Mouse (Mus musculus): ENCODE data around the gene Nup35. TPM values are rescaled to one million over a fixed set of nuclear protein-coding genes. Genes with fewer than 3 reads are reported as not detected.

Gene Nup35
- 33.7 and 44.5 TPM in 2 replicates for polyA plus RNA-seq (2016; fragmentation: Nextera tagmentation; extraction: Ambion mirVana)

GRCm38 (mm10) chr2:80616854-80617737 is at the start of gene Nup35, which contains the start of gene Dusp19:
TSS of gene Nup35 (plus strand) at chr2:80617236.
TSS of gene Dusp19 (plus strand) at chr2:80617045.
- peak within 1 kb of the TSS; percentile 87 for H3K27ac ChIP-seq
- 0 out of 2 replicates have a peak, but pooled peaks cover 12% of the 10 kb centered on the region for H3K4me1 ChIP-seq
- peak; percentile 94 for DNase-seq (ENCODE audit: low spot score)
- whole genome bisulfite sequencing, result 2% methylated on average over 21 of the region's 21 CpGs
- H3K27me3 ChIP-seq (ENCODE audit: insufficient read depth, poor library complexity, severe bottlenecking), result no peaks in the 10 kb centered on the region
- H3K4me3 ChIP-seq, result peak within 1 kb of the TSS; percentile 65
- peaks cover 7% of the 10 kb centered on the region; the same call in 1 of the 2 replicates for H3K36me3 ChIP-seq
- no peaks in the 10 kb centered on the region for H3K9me3 ChIP-seq

- Histone ChIP-seq H3K4me3 (no peak overlapping the region), H3K27ac (no peak overlapping the region), H3K36me3 (0 out of 2 replicates have a peak, but pooled peaks cover 6% of the 10 kb centered on the region), H3K4me1 (peaks cover 10% of the 10 kb centered on the region), H3K27me3 (ENCODE audit: insufficient read depth, poor library complexity, severe bottlenecking) (no peaks in the 10 kb centered on the region), H3K9me3 (no peaks in the 10 kb centered on the region)
- no peak for DNase-seq (ENCODE audit: low spot score)
- WGBS, result 91% methylated on average over 4 of the region's 4 CpGs
These were observed 49.6 kb upstream of the Nup35 start for GRCm38 (mm10) chr2:80567411-80567810.

- Histone ChIP-seq H3K27me3 (ENCODE audit: insufficient read depth, poor library complexity, severe bottlenecking) (no peaks in the 10 kb centered on the region), H3K9me3 (no peaks in the 10 kb centered on the region), H3K4me3 (no peak overlapping the region), H3K36me3 (0 out of 2 replicates have a peak, but pooled peaks cover 6% of the 10 kb centered on the region), H3K27ac (no peak overlapping the region), H3K4me1 (peaks cover 4% of the 10 kb centered on the region; the same call in 1 of the 2 replicates)
- DNase-seq (ENCODE audit: low spot score), result no peak
- WGBS, result 69% methylated on average over 4 of the region's 4 CpGs
These were observed 46.4 kb upstream of the Nup35 start for GRCm38 (mm10) chr2:80570656-80571055.

GRCm38 (mm10) chr2:80577286-80577685 is 39.8 kb upstream of the Nup35 start:
- no peak overlapping the region for H3K4me3 ChIP-seq
- no peak overlapping the region for H3K27ac ChIP-seq
- no peaks in the 10 kb centered on the region for H3K36me3 ChIP-seq
- peaks cover 17% of the 10 kb centered on the region; the same call in 1 of the 2 replicates for H3K4me1 ChIP-seq
- WGBS, result 90% methylated on average over 1 of the region's 1 CpGs
- no peaks in the 10 kb centered on the region for H3K9me3 ChIP-seq
- no peaks in the 10 kb centered on the region for H3K27me3 ChIP-seq (ENCODE audit: insufficient read depth, poor library complexity, severe bottlenecking)
- no peak for DNase-seq (ENCODE audit: low spot score)

DNA sequence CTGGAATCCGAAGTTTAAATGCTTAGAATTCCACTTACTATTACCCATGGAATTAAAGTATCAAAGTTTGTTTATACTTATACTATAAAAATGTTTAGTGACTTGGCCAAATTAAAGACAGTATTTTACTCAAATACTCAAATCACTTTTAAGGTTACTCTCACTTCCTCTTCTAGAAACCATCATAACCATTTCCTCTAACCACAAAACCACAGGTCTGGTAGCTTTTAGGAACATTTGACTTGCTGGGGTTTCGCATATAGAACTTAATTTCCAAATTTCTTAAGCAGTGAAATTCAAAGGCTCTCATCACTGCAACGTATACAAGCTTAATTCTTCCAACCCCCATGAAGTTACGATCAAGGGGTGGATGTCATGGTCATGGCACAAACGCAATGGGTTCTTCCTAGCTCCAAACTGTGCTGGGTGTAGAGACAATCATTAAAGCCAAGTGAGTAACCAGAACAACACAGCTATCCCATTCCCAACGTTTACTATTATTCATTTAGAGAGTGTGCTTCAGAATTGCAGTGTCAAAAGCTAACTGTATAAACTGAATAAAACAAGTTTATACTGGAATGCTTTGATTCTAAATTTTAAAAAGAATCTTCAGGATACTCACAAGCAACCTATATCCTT is 37.7 kb upstream of the Nup35 start:
- 50% methylated on average over 6 of the region's 6 CpGs for WGBS
- Histone ChIP-seq H3K4me1 (peaks cover 17% of the 10 kb centered on the region; the same call in 1 of the 2 replicates), H3K36me3 (no peaks in the 10 kb centered on the region), H3K4me3 (peak overlapping the region; percentile 97), H3K27me3 (ENCODE audit: insufficient read depth, poor library complexity, severe bottlenecking) (no peaks in the 10 kb centered on the region), H3K9me3 (no peaks in the 10 kb centered on the region), H3K27ac (no peak overlapping the region; the same call in 1 of the 2 replicates)
- no peak for DNase-seq (ENCODE audit: low spot score)

DNA sequence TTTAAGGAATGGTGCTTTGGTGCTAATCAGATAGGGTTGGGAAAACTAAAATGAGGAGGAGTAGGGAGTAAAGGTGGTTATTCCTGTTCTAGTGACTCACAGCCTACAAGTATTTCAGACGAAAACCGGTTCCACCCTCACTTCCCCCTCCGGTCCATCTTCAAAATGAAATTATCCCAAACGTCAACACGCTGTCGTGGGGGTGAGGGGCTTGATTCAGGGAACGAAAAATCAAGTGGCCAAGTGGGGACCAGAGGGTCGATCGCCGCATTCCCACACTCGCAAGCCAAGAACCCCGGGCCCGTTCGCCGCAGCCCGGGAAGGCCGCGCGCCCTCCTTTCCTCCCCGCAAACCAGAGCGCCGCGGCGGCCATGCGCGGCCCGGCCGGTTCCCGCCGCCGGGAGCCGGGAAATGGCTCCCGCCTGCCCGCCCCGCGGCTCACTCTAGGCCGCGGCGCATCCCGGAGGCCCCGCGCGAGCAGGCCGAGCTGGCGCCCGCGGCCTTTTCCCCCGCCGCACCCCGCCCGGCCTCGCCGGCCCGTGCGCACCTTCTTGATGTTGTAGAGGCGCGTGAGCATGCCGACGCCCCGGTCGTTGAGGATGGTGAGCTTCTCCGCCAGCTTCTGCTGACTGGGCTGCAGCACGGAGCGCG is 36.6 kb upstream of the Nup35 start:
- peak; percentile 78 for DNase-seq (ENCODE audit: low spot score)
- no peaks in the 10 kb centered on the region for H3K36me3 ChIP-seq
- H3K27ac ChIP-seq, result peak overlapping the region; percentile 100
- no peaks in the 10 kb centered on the region for H3K27me3 ChIP-seq (ENCODE audit: insufficient read depth, poor library complexity, severe bottlenecking)
- under 1% methylated on average over 54 of the region's 65 CpGs for WGBS
- H3K9me3 ChIP-seq, result no peaks in the 10 kb centered on the region
- peak overlapping the region; percentile 97 for H3K4me3 ChIP-seq
- H3K4me1 ChIP-seq, result peaks cover 17% of the 10 kb centered on the region; the same call in 1 of the 2 replicates

DNA sequence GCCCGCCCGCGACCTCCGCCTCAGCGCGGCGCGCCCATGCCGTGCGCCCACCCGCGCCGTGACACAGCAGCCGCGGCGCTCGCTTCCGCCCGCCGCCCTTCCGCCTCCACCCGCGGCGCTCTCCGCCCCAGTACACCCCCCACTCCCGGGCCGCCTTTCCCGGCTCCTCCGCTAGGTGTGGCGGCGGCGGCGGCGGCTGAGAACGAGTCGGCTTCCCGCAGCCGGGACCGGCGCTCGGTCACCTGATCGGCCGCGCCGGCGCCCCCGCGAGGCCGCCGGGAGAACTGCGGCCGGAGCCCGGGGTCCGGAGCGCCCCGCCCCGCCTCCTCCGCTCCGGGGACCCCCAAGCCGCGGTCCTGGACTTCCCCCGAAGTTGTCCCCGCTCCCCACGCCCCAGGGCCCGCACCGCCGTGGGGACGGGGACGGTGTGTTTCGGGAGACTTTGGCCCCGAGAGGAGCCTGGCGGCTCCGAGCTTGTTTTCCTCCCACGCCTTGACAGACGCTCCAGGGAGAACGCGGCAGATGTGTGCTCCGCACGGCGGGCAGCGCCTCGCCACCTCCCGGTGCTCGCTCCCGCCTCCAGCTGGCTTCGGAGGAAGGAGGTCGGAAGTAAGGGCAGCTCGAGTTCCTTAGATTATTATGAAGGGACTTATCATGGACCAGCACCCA is 35.9 kb upstream of the Nup35 start, which contains the start of gene Nckap1:
Gene Nckap1, minus strand, starts transcription at position 338 of the 669 bp plus-strand sequence.
- H3K9me3 ChIP-seq, result no peaks in the 10 kb centered on the region
- H3K4me1 ChIP-seq, result peaks cover 17% of the 10 kb centered on the region; the same call in 1 of the 2 replicates
- peak within 1 kb of the TSS; percentile 97 for H3K4me3 ChIP-seq
- peak within 1 kb of the TSS; percentile 100 for H3K27ac ChIP-seq
- no peaks in the 10 kb centered on the region for H3K36me3 ChIP-seq
- WGBS, result under 1% methylated on average over 79 of the region's 88 CpGs
- DNase-seq (ENCODE audit: low spot score), result peak; percentile 92
- no peaks in the 10 kb centered on the region for H3K27me3 ChIP-seq (ENCODE audit: insufficient read depth, poor library complexity, severe bottlenecking)

DNA sequence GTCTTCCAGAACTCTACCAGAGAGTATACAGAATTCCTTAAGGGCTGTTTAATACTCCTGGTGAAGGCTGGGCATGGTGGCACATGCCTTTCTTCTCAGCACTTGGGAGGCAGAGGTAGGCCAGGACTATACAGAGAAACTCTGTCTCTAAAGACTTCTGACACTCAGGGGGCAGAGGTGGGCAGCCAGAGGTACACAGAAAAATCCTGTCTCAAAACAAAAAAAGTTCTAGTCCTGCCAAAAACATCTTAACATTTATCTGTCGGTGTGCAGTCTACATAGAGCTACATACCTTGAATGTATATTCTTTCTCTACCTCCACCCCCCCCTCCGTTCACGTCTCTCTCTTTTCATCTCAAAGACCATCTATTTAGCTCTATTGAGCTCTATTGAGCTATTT is 34.7 kb upstream of the Nup35 start:
- WGBS, result 89% methylated on average over 3 of the region's 3 CpGs
- Histone ChIP-seq H3K27ac (no peak overlapping the region), H3K9me3 (no peaks in the 10 kb centered on the region), H3K36me3 (no peaks in the 10 kb centered on the region), H3K4me1 (peaks cover 17% of the 10 kb centered on the region; the same call in 1 of the 2 replicates), H3K27me3 (ENCODE audit: insufficient read depth, poor library complexity, severe bottlenecking) (no peaks in the 10 kb centered on the region), H3K4me3 (no peak overlapping the region)
- DNase-seq (ENCODE audit: low spot score), result no peak

GRCm38 (mm10) chr2:80594215-80594918 is 22.7 kb upstream of the Nup35 start:
- H3K9me3 ChIP-seq, result no peaks in the 10 kb centered on the region
- H3K27me3 ChIP-seq (ENCODE audit: insufficient read depth, poor library complexity, severe bottlenecking), result no peaks in the 10 kb centered on the region
- no peaks in the 10 kb centered on the region for H3K4me1 ChIP-seq
- H3K4me3 ChIP-seq, result no peak overlapping the region
- H3K36me3 ChIP-seq, result no peaks in the 10 kb centered on the region
- 66% methylated on average over 4 of the region's 4 CpGs for WGBS
- no peak overlapping the region for H3K27ac ChIP-seq
- DNase-seq (ENCODE audit: low spot score), result no peak

DNA sequence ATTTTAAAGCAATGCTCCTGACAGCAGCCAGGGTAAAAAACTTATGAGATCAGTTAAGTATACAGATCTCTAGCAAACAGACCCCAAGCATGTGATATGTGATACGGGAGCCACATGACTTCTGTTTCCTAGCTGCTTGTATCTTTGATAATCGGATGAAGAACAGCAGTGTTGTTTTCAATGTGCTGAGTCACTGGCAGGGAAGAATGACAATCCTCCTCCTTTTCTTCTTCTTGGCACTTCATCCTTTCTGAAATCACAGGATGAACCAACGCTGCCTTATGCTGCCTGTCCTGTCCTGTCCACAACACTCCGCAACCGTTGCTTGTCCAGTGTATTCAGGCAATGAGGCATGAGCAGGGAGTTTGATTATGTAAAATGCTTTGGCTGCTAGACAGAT is 20.1 kb upstream of the Nup35 start:
- Histone ChIP-seq H3K4me3 (no peak overlapping the region), H3K9me3 (no peaks in the 10 kb centered on the region), H3K27ac (no peak overlapping the region), H3K36me3 (no peaks in the 10 kb centered on the region), H3K4me1 (no peaks in the 10 kb centered on the region), H3K27me3 (ENCODE audit: insufficient read depth, poor library complexity, severe bottlenecking) (no peaks in the 10 kb centered on the region)
- no peak for DNase-seq (ENCODE audit: low spot score)
- WGBS, result 73% methylated on average over 5 of the region's 5 CpGs

DNA sequence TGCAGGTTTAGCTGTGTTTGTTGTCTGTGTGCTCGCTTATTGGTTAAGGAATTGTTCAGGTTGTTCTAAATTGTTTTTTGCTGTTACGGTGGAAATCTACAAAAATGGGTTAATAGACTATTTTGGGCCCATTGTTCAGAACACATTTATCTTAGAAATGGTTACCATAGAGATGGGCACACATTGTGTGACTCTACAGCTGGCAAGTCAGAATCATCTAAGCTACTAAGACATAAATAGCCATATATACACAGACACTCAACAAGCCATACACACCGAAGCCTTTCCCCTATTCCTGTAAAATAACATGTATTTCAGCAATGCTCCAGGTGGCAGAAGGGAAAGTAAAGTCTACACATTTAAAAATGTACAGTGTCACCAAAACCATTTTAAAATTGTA is 17.2 kb upstream of the Nup35 start:
- DNase-seq (ENCODE audit: low spot score), result no peak
- Histone ChIP-seq H3K4me1 (no peaks in the 10 kb centered on the region), H3K4me3 (no peak overlapping the region), H3K27ac (no peak overlapping the region), H3K9me3 (no peaks in the 10 kb centered on the region), H3K36me3 (no peaks in the 10 kb centered on the region), H3K27me3 (ENCODE audit: insufficient read depth, poor library complexity, severe bottlenecking) (no peaks in the 10 kb centered on the region)
- WGBS, result 89% methylated on average over 3 of the region's 3 CpGs

- Histone ChIP-seq H3K27me3 (ENCODE audit: insufficient read depth, poor library complexity, severe bottlenecking) (no peaks in the 10 kb centered on the region), H3K36me3 (no peaks in the 10 kb centered on the region), H3K27ac (no peak overlapping the region), H3K4me1 (no peaks in the 10 kb centered on the region), H3K9me3 (no peaks in the 10 kb centered on the region), H3K4me3 (no peak overlapping the region)
- DNase-seq (ENCODE audit: low spot score), result no peak
These were observed 16.4 kb upstream of the Nup35 start for GRCm38 (mm10) chr2:80600611-80601010.
